Mouse (Mus musculus) left cerebral cortex, adult 2 months (tissue): ENCODE measurements around the gene Arpp21. TPM values are rescaled to one million over a fixed set of nuclear protein-coding genes. Genes with fewer than 3 reads are reported as not detected.

Experiments used
- DNase-seq, 2 experiments: peaks; one replicate each; pipeline ENCODE4 v3.0.0; 2021 to 2022; ENCODE audit warnings: low spot score in 2 of 2, mixed read lengths in 1 of 2; ENCODE audit errors: extremely low spot score in 1 of 2
- H3K27ac ChIP-seq: fragments of 200-600 bp; 2 replicates; pipeline ENCODE4 v1.8.1; 2022
- H3K4me3 ChIP-seq: fragments of 200-600 bp; 2 replicates; pipeline ENCODE4 v1.8.1; 2022
- CTCF ChIP-seq: fragments of 200-600 bp; IDR thresholded peaks from 2 replicates; pipeline ENCODE4 v1.8.1; 2022; ENCODE audit warnings: antibody characterized with exemption, mild to moderate bottlenecking, moderate library complexity
- intact Hi-C: fragments of 180-260 bp; cut with DNase I; formaldehyde crosslinking; loops from one replicate; pipeline ENCODE4 v1.15.1; 2025
- total RNA-seq, 2 experiments: library from RNA; stranded (reverse); gene quantifications; 2 replicates each; pipeline ENCODE4 v1.2.3; 2021

Arpp21 gene
- total RNA-seq, 2 experiments from 2014 or later = 762 to 763 TPM

GRCm38 (mm10) chr9:112251339-112251738 is 15.6 kb upstream of the Arpp21 start:
- TF ChIP-seq CTCF = no peak
- Histone ChIP-seq H3K27ac (0 out of 2 replicates have a peak overlapping the region, but pooled peaks have one; percentile 28), H3K4me3 (no peak overlapping the region)
- DNase-seq = no peak
- intact Hi-C loops = no loop called here

DNA sequence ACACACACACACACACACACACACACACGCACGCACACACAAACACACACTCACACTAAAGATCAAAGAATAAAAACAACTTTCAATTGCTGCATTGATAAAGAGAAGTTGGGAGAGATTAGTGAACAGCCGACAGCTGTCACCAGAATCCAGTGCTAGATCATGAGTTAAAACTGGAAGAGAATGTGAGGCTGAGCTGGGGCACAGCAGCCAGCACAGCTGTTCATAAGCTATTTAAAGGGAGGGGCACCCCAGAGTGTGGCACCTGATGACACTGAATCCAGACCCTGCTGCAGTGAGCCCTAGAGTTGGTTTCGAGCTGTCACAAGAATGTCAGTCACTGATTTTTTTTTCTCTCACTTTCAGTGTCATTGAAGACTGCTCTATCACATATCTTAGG is 14.0 kb upstream of the Arpp21 start:
- no peak for TF ChIP-seq CTCF
- intact Hi-C loops = no loop called here
- no peak for DNase-seq
- no peak overlapping the region for H3K27ac ChIP-seq
- no peak overlapping the region for H3K4me3 ChIP-seq

DNA sequence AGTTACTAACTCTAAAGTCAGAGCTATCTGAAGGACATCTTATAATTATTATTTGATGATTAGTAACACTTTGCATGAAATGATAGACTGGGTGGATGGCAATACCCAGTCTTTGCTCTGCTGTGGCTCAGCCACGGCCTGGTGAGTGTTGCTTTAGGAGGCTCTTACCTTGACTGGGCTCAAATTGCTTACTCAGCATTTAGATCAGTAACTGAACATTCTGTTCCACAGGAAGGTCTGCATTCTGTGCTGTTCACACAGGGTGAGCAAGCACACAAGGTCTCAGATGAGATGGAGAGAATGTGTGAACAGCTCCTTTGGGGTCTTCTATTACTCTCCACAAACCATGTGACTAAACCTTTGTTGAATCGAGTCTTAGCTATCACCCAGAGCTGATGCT is 11.4 kb upstream of the Arpp21 start:
- H3K27ac ChIP-seq = no peak overlapping the region
- no peak overlapping the region for H3K4me3 ChIP-seq
- DNase-seq = no peak
- no peak for TF ChIP-seq CTCF
- intact Hi-C loops = no loop called here

GRCm38 (mm10) chr9:112238168-112238567 is 2.4 kb upstream of the Arpp21 start:
- Histone ChIP-seq H3K27ac (peak overlapping the region; percentile 78), H3K4me3 (no peak overlapping the region)
- TF ChIP-seq CTCF = no peak
- intact Hi-C loops = loop anchor here (5.0 to 10.0 kb wide), 7 partner anchors 104 to 1204 kb away; no protein-coding TSS in a partner anchor
- DNase-seq = no peak

- DNase-seq = no peak
- intact Hi-C loops = loop anchor here (2.0 to 10.0 kb wide), 8 partner anchors 106 to 1206 kb away; no protein-coding TSS in a partner anchor
- Histone ChIP-seq H3K27ac (peak overlapping the region; percentile 93; the same call in 1 of the 2 replicates), H3K4me3 (peak overlapping the region; percentile 66)
- no peak for TF ChIP-seq CTCF
Measured at GRCm38 (mm10) chr9:112236551-112236950, 813 bp upstream of the Arpp21 start.

DNA sequence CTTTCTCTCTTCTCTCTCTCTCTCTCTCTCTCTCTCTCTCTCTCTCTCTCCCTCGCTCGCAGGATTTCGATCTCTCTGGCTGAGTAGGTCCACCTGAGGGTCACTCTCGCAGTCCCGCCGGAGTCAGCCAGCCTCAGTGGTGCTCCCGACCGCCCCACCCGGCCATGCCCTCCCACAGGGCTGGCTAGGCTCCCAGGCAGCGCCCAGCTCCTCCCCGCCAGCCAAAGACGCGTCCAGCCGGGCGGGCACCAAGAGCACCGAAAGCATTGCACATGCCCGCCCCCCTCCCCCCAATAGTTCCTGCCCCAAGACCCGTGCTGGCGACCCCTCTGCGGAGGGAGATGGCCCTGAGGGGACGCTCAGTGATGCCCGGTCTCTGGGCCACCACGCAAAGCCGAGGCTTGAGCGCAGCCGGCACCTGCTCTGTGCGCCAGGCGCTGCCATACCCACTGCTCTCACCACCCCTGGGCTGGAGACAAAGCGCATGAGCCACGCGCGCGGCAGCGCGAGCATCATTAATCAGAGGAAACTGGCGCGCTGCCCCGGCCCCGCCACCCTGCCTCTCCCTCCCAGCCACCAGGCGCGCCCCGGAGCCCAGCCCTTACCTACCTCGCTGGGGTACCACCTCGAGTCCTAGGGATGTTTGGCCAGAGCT is 570 bp downstream of the Arpp21 start:
- H3K4me3 ChIP-seq = peak overlapping the region; percentile 66
- DNase-seq = peak; percentile 77 to 78
- H3K27ac ChIP-seq = peak overlapping the region; percentile 93
- intact Hi-C loops = loop anchor here (5.0 to 10.0 kb wide), 7 partner anchors 107 to 1207 kb away; no protein-coding TSS in a partner anchor
- no peak; the same call in 1 of the 2 replicates for TF ChIP-seq CTCF

DNA sequence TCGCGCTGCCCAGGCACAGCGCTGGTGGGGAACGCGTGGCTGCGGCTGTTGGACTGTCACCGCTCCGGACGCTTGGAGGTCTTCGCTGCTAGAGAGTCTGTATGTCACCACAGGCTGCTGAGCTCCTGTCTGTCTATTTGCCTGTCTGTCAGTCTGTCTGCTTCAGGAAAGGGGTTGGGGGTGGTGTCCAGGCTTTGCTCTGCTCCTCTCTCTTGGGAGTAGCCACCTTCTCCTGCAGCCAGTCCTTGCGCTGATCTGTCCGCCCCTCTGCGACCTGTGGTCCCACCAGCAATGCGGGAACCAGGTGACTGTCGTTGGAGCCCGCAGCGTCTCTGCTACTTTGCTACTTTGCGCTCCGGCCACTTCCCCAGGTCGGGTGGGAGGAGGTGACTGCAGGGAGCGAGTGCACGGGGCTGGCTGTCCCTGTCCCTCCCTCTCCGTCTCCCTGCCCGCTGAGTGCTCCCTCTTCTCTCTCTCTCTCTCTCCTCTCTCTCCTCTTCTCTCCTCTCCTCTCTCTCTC is 1.2 kb downstream of the Arpp21 start:
- intact Hi-C loops = loop anchor here (5.0 to 10.0 kb wide), 10 partner anchors 108 to 1398 kb away; no protein-coding TSS in a partner anchor
- TF ChIP-seq CTCF = no peak
- Histone ChIP-seq H3K4me3 (peak overlapping the region; percentile 66), H3K27ac (peak overlapping the region; percentile 93)
- peak in 1 of 2 experiments; percentile 39 for DNase-seq

GRCm38 (mm10) chr9:112233822-112234504 is 1.8 kb downstream of the Arpp21 start:
- peak overlapping the region; percentile 66 for H3K4me3 ChIP-seq
- intact Hi-C loops = loop anchor here (5.0 to 10.0 kb wide), 8 partner anchors 201 to 1398 kb away; no protein-coding TSS in a partner anchor
- no peak for DNase-seq
- peak overlapping the region; percentile 93 for H3K27ac ChIP-seq
- no peak for TF ChIP-seq CTCF

GRCm38 (mm10) chr9:112233378-112233777 is 2.4 kb downstream of the Arpp21 start:
- intact Hi-C loops = loop anchor here (5.0 to 10.0 kb wide), 8 partner anchors 201 to 1399 kb away; no protein-coding TSS in a partner anchor
- no peak for TF ChIP-seq CTCF

DNA sequence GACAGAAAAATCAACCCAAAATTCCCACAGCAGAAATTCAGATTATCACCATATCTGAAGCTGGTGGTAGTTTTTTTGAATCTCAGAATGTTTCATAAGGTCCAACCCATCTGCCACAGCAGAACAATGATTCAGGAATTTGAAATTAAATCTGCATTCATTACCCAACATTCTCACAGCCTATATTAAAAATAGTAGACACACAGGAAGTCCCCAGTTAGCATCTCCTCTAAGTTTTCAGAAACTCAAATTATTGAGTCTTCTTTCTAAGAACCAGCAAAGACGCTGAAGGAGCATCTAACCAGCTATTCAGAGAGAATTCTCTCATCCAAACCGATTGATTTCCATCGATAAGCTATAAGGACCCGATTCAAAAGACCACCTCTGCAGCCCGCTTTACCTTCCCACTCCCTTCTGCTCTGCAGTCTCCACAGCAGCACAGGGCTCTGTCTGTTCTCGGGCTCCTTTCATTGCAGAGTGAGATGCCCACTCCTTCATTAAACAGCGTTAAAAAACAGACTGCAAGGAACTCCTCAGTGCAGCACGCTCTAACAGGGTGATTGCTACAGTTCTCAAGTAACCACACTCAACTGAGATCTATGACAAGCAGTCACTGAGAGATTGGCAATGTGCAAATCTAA is 3.7 kb downstream of the Arpp21 start:
- Histone ChIP-seq H3K4me3 (peak overlapping the region; percentile 66), H3K27ac (peak overlapping the region; percentile 93)
- DNase-seq = no peak
- TF ChIP-seq CTCF = no peak
- intact Hi-C loops = loop anchor here (5.0 to 10.0 kb wide), 8 partner anchors 203 to 1400 kb away; no protein-coding TSS in a partner anchor

More at GRCm38 (mm10) chr9:112233378-112233777, 2.4 kb downstream of the Arpp21 start:
- H3K27ac ChIP-seq = peak overlapping the region; percentile 93
- DNase-seq = no peak
- peak overlapping the region; percentile 66 for H3K4me3 ChIP-seq

DNA sequence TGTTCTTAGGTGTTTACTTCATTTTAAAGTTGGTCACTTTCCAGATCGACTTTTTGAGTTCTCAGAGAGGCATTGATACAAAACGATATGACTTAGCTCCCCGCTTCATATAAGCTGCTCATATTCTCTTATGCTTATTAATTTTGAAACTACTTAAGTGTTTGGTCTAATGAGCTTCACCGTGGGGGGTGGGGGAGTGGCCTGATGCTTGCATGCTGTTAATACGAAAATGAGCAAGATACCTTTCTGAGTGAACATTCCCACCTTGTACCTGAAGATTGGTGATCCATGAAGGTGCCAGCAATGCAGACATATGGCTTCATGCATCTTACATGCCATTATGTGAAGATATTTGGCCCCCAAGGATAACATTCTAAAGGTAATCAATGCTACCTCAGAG is 4.4 kb downstream of the Arpp21 start:
- Histone ChIP-seq H3K27ac (peak overlapping the region; percentile 93), H3K4me3 (peak overlapping the region; percentile 66)
- no peak for TF ChIP-seq CTCF
- DNase-seq = no peak
- intact Hi-C loops = loop anchor here (5.0 to 10.0 kb wide), 8 partner anchors 203 to 1401 kb away; no protein-coding TSS in a partner anchor
